Mouse (Mus musculus): Measurements from ENCODE around the gene Nppa. TPM values are rescaled to one million over a fixed set of nuclear protein-coding genes. Genes with fewer than 3 reads are reported as not detected.
A peak's percentile ranks its signal among the peaks of the same experiment; 100 is the strongest.

The Nppa gene
- polyA plus RNA-seq, 1 experiment from 2014 or later: 0.45 TPM

DNA sequence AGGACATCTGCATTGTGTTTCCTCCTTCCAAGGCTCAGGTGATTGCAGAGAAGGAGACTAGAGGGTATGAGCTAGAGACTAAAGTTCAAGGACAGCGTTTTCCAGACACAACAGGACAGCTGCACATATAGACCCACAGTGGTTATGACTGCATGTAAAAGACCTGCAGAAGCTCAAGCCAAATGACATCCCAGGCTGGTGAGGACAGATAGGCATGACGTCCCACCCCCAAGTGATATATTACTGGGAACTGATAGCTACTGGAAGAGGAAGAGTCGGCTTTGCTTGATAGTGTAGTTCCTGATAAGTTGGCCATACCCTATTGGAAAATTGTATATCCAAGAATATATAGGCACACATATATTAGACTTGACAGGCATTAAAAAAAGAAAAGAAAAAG is 24.3 kb upstream of the Nppa start:
- Histone ChIP-seq H3K4me2 (replicated peaks; ENCODE audit: low read depth, low read length) (no peak overlapping the region), H3K9ac (ENCODE audit: low read depth, low read length) (no peak overlapping the region), H3K4me3 (ENCODE audit: low read length) (no peak overlapping the region), H3K27ac (ENCODE audit: low read depth, low read length) (no peak overlapping the region), H3K9me3 (ENCODE audit: control insufficient read depth, low read length) (no peaks in the 10 kb centered on the region), H3K36me3 (ENCODE audit: control insufficient read depth, insufficient read depth, low read length) (no peaks in the 10 kb centered on the region), H3K4me1 (ENCODE audit: control insufficient read depth, insufficient read depth, low read length) (no peaks in the 10 kb centered on the region), H3K27me3 (ENCODE audit: control insufficient read depth, insufficient read depth, low read length) (no peaks in the 10 kb centered on the region)
- ATAC-seq (ENCODE audit: low FRiP score, low TSS enrichment): no peak
- WGBS: 83% methylated on average over 3 of the region's 3 CpGs

- Histone ChIP-seq H3K36me3 (ENCODE audit: control insufficient read depth, insufficient read depth, low read length) (no peaks in the 10 kb centered on the region), H3K27ac (ENCODE audit: low read depth, low read length) (no peak overlapping the region), H3K4me3 (ENCODE audit: low read length) (no peak overlapping the region), H3K9ac (ENCODE audit: low read depth, low read length) (no peak overlapping the region), H3K27me3 (ENCODE audit: control insufficient read depth, insufficient read depth, low read length) (no peaks in the 10 kb centered on the region), H3K4me2 (replicated peaks; ENCODE audit: low read depth, low read length) (no peak overlapping the region), H3K4me1 (ENCODE audit: control insufficient read depth, insufficient read depth, low read length) (no peaks in the 10 kb centered on the region), H3K9me3 (ENCODE audit: control insufficient read depth, low read length) (no peaks in the 10 kb centered on the region)
- WGBS: 84% methylated on average over 4 of the region's 4 CpGs
- ATAC-seq (ENCODE audit: low FRiP score, low TSS enrichment): no peak
These were observed 22.8 kb upstream of the Nppa start for GRCm38 (mm10) chr4:147977726-147978125.

DNA sequence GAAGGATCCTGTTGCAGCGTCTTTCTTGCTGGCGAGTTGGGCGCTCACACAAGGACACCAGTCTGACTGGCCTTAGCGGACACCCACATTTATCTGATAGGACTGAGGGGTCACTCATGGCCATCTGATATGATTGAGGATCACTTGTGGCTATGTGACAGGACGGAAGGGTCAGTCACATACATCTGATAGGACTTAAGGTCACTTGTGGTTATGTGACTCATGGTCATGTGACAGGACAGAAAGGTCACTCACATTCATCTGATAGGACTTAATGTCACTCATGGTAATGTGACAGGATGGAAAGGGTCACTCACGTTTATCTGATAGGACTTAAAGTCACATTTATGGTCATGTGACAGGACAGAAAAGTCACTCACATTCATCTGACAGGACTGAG is 22.1 kb upstream of the Nppa start:
- no peak overlapping the region for H3K9ac ChIP-seq (ENCODE audit: low read depth, low read length)
- 89% methylated on average over 6 of the region's 6 CpGs for WGBS

DNA sequence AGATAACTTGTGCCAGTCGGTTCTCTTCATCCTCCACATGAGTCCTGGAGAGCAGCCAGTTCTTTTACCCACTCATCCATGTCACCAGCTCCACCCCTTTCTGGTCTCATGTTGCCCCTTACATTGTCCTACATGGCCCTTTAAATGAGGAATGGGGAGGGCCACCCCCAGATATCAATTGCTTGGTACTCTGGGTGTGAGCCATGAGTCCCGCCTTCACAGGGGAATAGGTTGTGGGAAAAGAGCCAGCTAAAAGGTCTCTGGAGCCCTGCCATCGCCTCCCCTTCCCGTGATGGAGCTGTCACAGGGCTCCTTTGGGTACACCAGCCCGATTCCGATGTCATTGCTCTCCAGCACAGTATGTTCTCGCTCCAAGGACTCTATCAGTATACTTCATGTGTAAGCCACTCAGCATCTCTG is 21.1 kb upstream of the Nppa start:
- no peak for ATAC-seq (ENCODE audit: low FRiP score, low TSS enrichment)
- 77% methylated on average over 7 of the region's 7 CpGs for WGBS
- Histone ChIP-seq H3K4me2 (replicated peaks; ENCODE audit: low read depth, low read length) (no peak overlapping the region), H3K4me1 (ENCODE audit: control insufficient read depth, insufficient read depth, low read length) (no peaks in the 10 kb centered on the region), H3K9ac (ENCODE audit: low read depth, low read length) (no peak overlapping the region), H3K9me3 (ENCODE audit: control insufficient read depth, low read length) (no peaks in the 10 kb centered on the region), H3K27ac (ENCODE audit: low read depth, low read length) (no peak overlapping the region), H3K27me3 (ENCODE audit: control insufficient read depth, insufficient read depth, low read length) (no peaks in the 10 kb centered on the region), H3K4me3 (ENCODE audit: low read length) (no peak overlapping the region), H3K36me3 (ENCODE audit: control insufficient read depth, insufficient read depth, low read length) (no peaks in the 10 kb centered on the region)

More for the DNA sequence above, 22.1 kb upstream of the Nppa start:
- Histone ChIP-seq H3K4me1 (ENCODE audit: control insufficient read depth, insufficient read depth, low read length) (no peaks in the 10 kb centered on the region), H3K4me3 (ENCODE audit: low read length) (no peak overlapping the region), H3K36me3 (ENCODE audit: control insufficient read depth, insufficient read depth, low read length) (no peaks in the 10 kb centered on the region), H3K27ac (ENCODE audit: low read depth, low read length) (no peak overlapping the region), H3K27me3 (ENCODE audit: control insufficient read depth, insufficient read depth, low read length) (no peaks in the 10 kb centered on the region), H3K9me3 (ENCODE audit: control insufficient read depth, low read length) (no peaks in the 10 kb centered on the region), H3K4me2 (replicated peaks; ENCODE audit: low read depth, low read length) (no peak overlapping the region)
- no peak for ATAC-seq (ENCODE audit: low FRiP score, low TSS enrichment)

- H3K4me1 ChIP-seq (ENCODE audit: control insufficient read depth, insufficient read depth, low read length): no peaks in the 10 kb centered on the region
- H3K4me3 ChIP-seq (ENCODE audit: low read length): no peak within 1 kb of the TSS
- ATAC-seq (ENCODE audit: low FRiP score, low TSS enrichment): peak; percentile 57; the same call in 1 of the 2 replicates
- H3K4me2 ChIP-seq (replicated peaks; ENCODE audit: low read depth, low read length): no peak within 1 kb of the TSS
- H3K36me3 ChIP-seq (ENCODE audit: control insufficient read depth, insufficient read depth, low read length): no peaks in the 10 kb centered on the region
- H3K9ac ChIP-seq (ENCODE audit: low read depth, low read length): no peak within 1 kb of the TSS
- WGBS: 35% methylated on average over 20 of the region's 20 CpGs
- H3K27me3 ChIP-seq (ENCODE audit: control insufficient read depth, insufficient read depth, low read length): no peaks in the 10 kb centered on the region
- no peaks in the 10 kb centered on the region for H3K9me3 ChIP-seq (ENCODE audit: control insufficient read depth, low read length)
- no peak within 1 kb of the TSS for H3K27ac ChIP-seq (ENCODE audit: low read depth, low read length)
These were observed 15.1 kb upstream of the Nppa start, which contains the start of gene Nppb for GRCm38 (mm10) chr4:147985205-147986132. Nppb (plus strand) TSS chr4:147985788.

DNA sequence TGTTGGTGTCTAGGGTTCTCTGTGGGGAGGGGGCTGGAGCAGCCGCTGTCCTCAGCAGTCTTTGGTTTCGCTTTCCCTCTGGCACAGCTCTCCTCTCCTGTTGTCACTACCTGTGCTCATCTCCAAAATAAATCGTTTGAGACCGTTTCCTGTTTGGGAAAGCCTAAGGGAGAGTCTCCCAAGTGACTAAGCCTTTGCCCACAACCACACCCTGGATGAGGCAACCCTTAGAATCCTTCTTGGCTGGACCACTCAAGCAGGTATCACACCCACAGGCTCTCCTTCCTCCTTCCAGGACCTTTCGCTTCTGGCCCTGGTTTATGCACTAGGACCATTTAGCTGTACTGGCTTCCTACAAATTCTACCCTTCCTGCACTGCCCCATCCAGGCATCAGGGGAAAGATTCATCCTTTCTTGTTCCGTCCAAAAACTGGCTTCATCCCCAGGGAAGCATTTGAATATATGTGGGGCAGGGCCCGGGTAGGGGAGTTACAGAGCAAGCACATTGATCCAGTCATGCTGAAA is 6.9 kb upstream of the Nppa start:
- no peaks in the 10 kb centered on the region for H3K4me1 ChIP-seq (ENCODE audit: control insufficient read depth, insufficient read depth, low read length)
- WGBS: 66% methylated on average over 7 of the region's 7 CpGs
- H3K36me3 ChIP-seq (ENCODE audit: control insufficient read depth, insufficient read depth, low read length): no peaks in the 10 kb centered on the region
- no peak overlapping the region for H3K9ac ChIP-seq (ENCODE audit: low read depth, low read length)
- no peak for ATAC-seq (ENCODE audit: low FRiP score, low TSS enrichment)
- no peaks in the 10 kb centered on the region for H3K27me3 ChIP-seq (ENCODE audit: control insufficient read depth, insufficient read depth, low read length)
- H3K4me2 ChIP-seq (replicated peaks; ENCODE audit: low read depth, low read length): no peak overlapping the region
- H3K27ac ChIP-seq (ENCODE audit: low read depth, low read length): no peak overlapping the region
- no peak overlapping the region for H3K4me3 ChIP-seq (ENCODE audit: low read length)
- H3K9me3 ChIP-seq (ENCODE audit: control insufficient read depth, low read length): no peaks in the 10 kb centered on the region

DNA sequence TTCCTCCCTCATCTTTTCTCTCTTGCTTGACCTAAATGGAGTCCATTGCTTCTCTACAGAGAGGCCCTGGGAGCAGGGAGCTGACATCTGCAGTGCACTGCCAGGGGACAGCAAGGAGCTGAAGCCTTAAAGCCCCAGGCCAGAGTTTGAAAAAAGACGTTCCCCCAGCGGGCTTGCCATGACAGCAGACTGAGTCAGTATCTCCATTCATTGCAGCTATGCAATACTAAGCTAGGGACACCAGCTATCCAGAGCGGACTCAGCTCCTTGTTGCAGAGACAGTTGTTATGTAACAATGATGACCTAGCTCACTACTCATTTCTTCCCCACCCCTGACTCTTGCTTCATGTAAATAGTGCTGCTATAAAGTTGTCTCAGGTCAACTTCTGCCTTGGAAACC is 5.2 kb upstream of the Nppa start:
- no peak overlapping the region for H3K9ac ChIP-seq (ENCODE audit: low read depth, low read length)
- H3K4me3 ChIP-seq (ENCODE audit: low read length): no peak overlapping the region
- no peaks in the 10 kb centered on the region for H3K27me3 ChIP-seq (ENCODE audit: control insufficient read depth, insufficient read depth, low read length)
- H3K4me2 ChIP-seq (replicated peaks; ENCODE audit: low read depth, low read length): no peak overlapping the region
- ATAC-seq (ENCODE audit: low FRiP score, low TSS enrichment): no peak
- 83% methylated on average over 3 of the region's 3 CpGs for WGBS
- no peaks in the 10 kb centered on the region for H3K36me3 ChIP-seq (ENCODE audit: control insufficient read depth, insufficient read depth, low read length)
- no peaks in the 10 kb centered on the region for H3K9me3 ChIP-seq (ENCODE audit: control insufficient read depth, low read length)
- no peak overlapping the region for H3K27ac ChIP-seq (ENCODE audit: low read depth, low read length)
- H3K4me1 ChIP-seq (ENCODE audit: control insufficient read depth, insufficient read depth, low read length): no peaks in the 10 kb centered on the region

GRCm38 (mm10) chr4:148001013-148001789 is 679 bp downstream of the Nppa start:
- H3K4me2 ChIP-seq (replicated peaks; ENCODE audit: low read depth, low read length): no peak overlapping the region
- no peak overlapping the region for H3K27ac ChIP-seq (ENCODE audit: low read depth, low read length)
- no peaks in the 10 kb centered on the region for H3K9me3 ChIP-seq (ENCODE audit: control insufficient read depth, low read length)
- H3K36me3 ChIP-seq (ENCODE audit: control insufficient read depth, insufficient read depth, low read length): peaks cover 12% of the 10 kb centered on the region
- no peak overlapping the region for H3K9ac ChIP-seq (ENCODE audit: low read depth, low read length)
- ATAC-seq (ENCODE audit: low FRiP score, low TSS enrichment): no peak
- no peaks in the 10 kb centered on the region for H3K27me3 ChIP-seq (ENCODE audit: control insufficient read depth, insufficient read depth, low read length)
- H3K4me3 ChIP-seq (ENCODE audit: low read length): no peak overlapping the region
- WGBS: 78% methylated on average over 17 of the region's 17 CpGs
- H3K4me1 ChIP-seq (ENCODE audit: control insufficient read depth, insufficient read depth, low read length): no peaks in the 10 kb centered on the region

DNA sequence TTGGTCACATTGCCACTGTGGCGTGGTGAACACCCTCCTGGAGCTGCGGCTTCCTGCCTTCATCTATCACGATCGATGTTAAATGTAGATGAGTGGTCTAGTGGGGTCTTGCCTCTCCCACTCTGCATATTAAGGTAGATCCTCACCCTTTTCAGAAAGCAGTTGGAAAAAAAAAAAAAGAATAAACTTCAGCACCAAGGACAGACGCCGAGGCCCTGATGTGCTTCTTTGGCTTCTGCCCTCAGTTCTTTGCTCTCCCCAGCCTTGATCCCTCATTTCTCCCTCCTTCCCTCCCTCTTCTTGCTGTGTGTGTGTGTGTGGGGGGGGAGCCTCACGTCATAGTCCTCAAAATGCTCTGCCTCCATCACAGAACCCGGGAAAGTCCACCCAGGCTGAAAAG is 1.3 kb downstream of the Nppa start:
- WGBS: 44% methylated on average over 8 of the region's 8 CpGs
- H3K36me3 ChIP-seq (ENCODE audit: control insufficient read depth, insufficient read depth, low read length): peaks cover 18% of the 10 kb centered on the region

More for the DNA sequence above, 1.3 kb downstream of the Nppa start:
- Histone ChIP-seq H3K4me3 (ENCODE audit: low read length) (no peak overlapping the region), H3K4me2 (replicated peaks; ENCODE audit: low read depth, low read length) (no peak overlapping the region), H3K9me3 (ENCODE audit: control insufficient read depth, low read length) (no peaks in the 10 kb centered on the region), H3K4me1 (ENCODE audit: control insufficient read depth, insufficient read depth, low read length) (no peaks in the 10 kb centered on the region), H3K9ac (ENCODE audit: low read depth, low read length) (no peak overlapping the region), H3K27ac (ENCODE audit: low read depth, low read length) (no peak overlapping the region), H3K27me3 (ENCODE audit: control insufficient read depth, insufficient read depth, low read length) (no peaks in the 10 kb centered on the region)
- ATAC-seq (ENCODE audit: low FRiP score, low TSS enrichment): no peak
